ENCODE assay signal across 8 mouse cellular contexts in genomic region chr1:30873541-30874260, GRCm38 (mm10). TPM values are rescaled to one million over a fixed set of nuclear protein-coding genes. Genes with fewer than 3 reads are reported as not detected.
DNase-seq lines count a peak whose midpoint lies in the region; ATAC-seq and TF ChIP-seq lines count a peak whose summit lies in the region.

Gene Phf3, minus strand, starts transcription at chr1:30873921.

- no peak for TF ChIP-seq CTCF in bone marrow macrophage, adult 2 months (IDR thresholded peaks at IDR 0.05; ENCODE audit: low read depth, low read length)
- TF ChIP-seq CTCF in embryonic fibroblast, embryonic 13.5 days (IDR thresholded peaks at IDR 0.05; ENCODE audit: borderline replicate concordance, insufficient read depth, low read length): no peak

- H3K27ac ChIP-seq in bone marrow macrophage, adult 2 months (ENCODE audit: insufficient read depth, low read depth, low read length): peak within 1 kb of the TSS; percentile 96
- peak within 1 kb of the TSS; percentile 95 for H3K27ac ChIP-seq in embryonic fibroblast, embryonic 13.5 days (ENCODE audit: insufficient read depth, low read length)
- H3K27ac ChIP-seq in heart, embryonic 10.5 days: peak within 1 kb of the TSS; percentile 99
- peak within 1 kb of the TSS; percentile 98 for H3K27ac ChIP-seq in kidney, embryonic 15.5 days

- H3K4me1 ChIP-seq in bone marrow macrophage, adult 2 months (ENCODE audit: control insufficient read depth, insufficient read depth, low read length): peaks cover 11% of the 10 kb centered on the region
- H3K4me1 ChIP-seq in embryonic fibroblast, embryonic 13.5 days (ENCODE audit: control insufficient read depth, insufficient read depth, low read length): no peaks in the 10 kb centered on the region; the same call in 1 of the 2 replicates
- peaks cover 4% of the 10 kb centered on the region for H3K4me1 ChIP-seq in heart, embryonic 10.5 days
- H3K4me1 ChIP-seq in kidney, embryonic 15.5 days: peaks cover 17% of the 10 kb centered on the region

- ATAC-seq in kidney, embryonic 15.5 days (replicated peaks; ENCODE audit: low FRiP score): peak; percentile 95
- ATAC-seq in monocyte, adult 5-6 weeks (replicated peaks; ENCODE audit: insufficient number of reproducible peaks, low FRiP score, low TSS enrichment, poor library complexity, severe bottlenecking): peak; percentile 66

- H3K36me3 ChIP-seq in heart, embryonic 10.5 days: no peaks in the 10 kb centered on the region
- no peaks in the 10 kb centered on the region for H3K36me3 ChIP-seq in kidney, embryonic 15.5 days

- peak; percentile 74; the same call in 1 of the 2 replicates for TF ChIP-seq POLR2A in bone marrow macrophage, adult 2 months (IDR thresholded peaks at IDR 0.05; ENCODE audit: borderline replicate concordance, low read depth, low read length)
- TF ChIP-seq POLR2A in embryonic fibroblast, embryonic 13.5 days (IDR thresholded peaks at IDR 0.05; ENCODE audit: low read depth, low read length): peak; percentile 95

- H3K4me3 ChIP-seq in bone marrow macrophage, adult 2 months (ENCODE audit: insufficient read depth, low read length): peak within 1 kb of the TSS; percentile 98
- H3K4me3 ChIP-seq in embryonic fibroblast, embryonic 13.5 days (ENCODE audit: insufficient read depth, low read length): peak within 1 kb of the TSS; percentile 86
- peak within 1 kb of the TSS; percentile 92 for H3K4me3 ChIP-seq in heart, embryonic 10.5 days
- H3K4me3 ChIP-seq in kidney, embryonic 15.5 days (replicated peaks): peak within 1 kb of the TSS; percentile 93

- H3K9me3 ChIP-seq in heart, embryonic 10.5 days: no peaks in the 10 kb centered on the region
- no peaks in the 10 kb centered on the region for H3K9me3 ChIP-seq in kidney, embryonic 15.5 days (replicated peaks)

- DNase-seq in A20 (ENCODE audit: low read depth, low spot score): peak; percentile 93
- DNase-seq in heart, embryonic 10.5 days (ENCODE audit: low spot score): peak; percentile 93
- DNase-seq in liver: peak; percentile 91
- DNase-seq in spleen, postnatal 4 days (ENCODE audit: low spot score in 2 of 2): peak; percentile 79 to 92

- H3K4me2 ChIP-seq in kidney, embryonic 15.5 days: peak within 1 kb of the TSS; percentile 64

- WGBS in heart, embryonic 10.5 days: under 1% methylated on average over 84 of the region's 85 CpGs
- under 1% methylated on average over 58 of the region's 85 CpGs for WGBS in kidney, embryonic 15.5 days

- H3K27me3 ChIP-seq in heart, embryonic 10.5 days (ENCODE audit: insufficient read depth, poor library complexity, severe bottlenecking): no peaks in the 10 kb centered on the region
- no peaks in the 10 kb centered on the region for H3K27me3 ChIP-seq in kidney, embryonic 15.5 days

- peak within 1 kb of the TSS; percentile 93 for H3K9ac ChIP-seq in kidney, embryonic 15.5 days

RNA-seq across cellular contexts. Expression of gene Phf3, which starts in this region (rescaled TPM):
- 55.2 and 57.6 TPM in 2 replicates for polyA plus RNA-seq in bone marrow macrophage, adult 2 months (2012; ENCODE audit: insufficient read depth, insufficient read length, missing spikeins)
- 52.0 and 62.3 TPM in 2 replicates for polyA plus RNA-seq in embryonic fibroblast, embryonic 13.5 days (2011; ENCODE audit: insufficient read length, low read depth, missing spikeins)
- polyA plus RNA-seq in heart, embryonic 10.5 days (2016; fragmentation: Nextera tagmentation; extraction: Ambion mirVana): 26.0 and 26.4 TPM in 2 replicates
- 37.0 and 40.8 TPM in 2 replicates for polyA plus RNA-seq in kidney, embryonic 15.5 days (2015; fragmentation: Nextera tagmentation; extraction: Ambion mirVana)
- total RNA-seq in monocyte, adult 5-6 weeks (2017): 153 to 209 TPM (median 162 TPM) in 3 replicates

Comparison
In these comparisons a context has a peak if more than half of its experiments do, and no peak if none do; other contexts are left out.
1. Peak in every context shown above with its lines: DNase-seq, ATAC-seq, H3K4me3 ChIP-seq and H3K27ac ChIP-seq.